ENCODE assay signal across 8 mouse cellular contexts in the genomic region with DNA sequence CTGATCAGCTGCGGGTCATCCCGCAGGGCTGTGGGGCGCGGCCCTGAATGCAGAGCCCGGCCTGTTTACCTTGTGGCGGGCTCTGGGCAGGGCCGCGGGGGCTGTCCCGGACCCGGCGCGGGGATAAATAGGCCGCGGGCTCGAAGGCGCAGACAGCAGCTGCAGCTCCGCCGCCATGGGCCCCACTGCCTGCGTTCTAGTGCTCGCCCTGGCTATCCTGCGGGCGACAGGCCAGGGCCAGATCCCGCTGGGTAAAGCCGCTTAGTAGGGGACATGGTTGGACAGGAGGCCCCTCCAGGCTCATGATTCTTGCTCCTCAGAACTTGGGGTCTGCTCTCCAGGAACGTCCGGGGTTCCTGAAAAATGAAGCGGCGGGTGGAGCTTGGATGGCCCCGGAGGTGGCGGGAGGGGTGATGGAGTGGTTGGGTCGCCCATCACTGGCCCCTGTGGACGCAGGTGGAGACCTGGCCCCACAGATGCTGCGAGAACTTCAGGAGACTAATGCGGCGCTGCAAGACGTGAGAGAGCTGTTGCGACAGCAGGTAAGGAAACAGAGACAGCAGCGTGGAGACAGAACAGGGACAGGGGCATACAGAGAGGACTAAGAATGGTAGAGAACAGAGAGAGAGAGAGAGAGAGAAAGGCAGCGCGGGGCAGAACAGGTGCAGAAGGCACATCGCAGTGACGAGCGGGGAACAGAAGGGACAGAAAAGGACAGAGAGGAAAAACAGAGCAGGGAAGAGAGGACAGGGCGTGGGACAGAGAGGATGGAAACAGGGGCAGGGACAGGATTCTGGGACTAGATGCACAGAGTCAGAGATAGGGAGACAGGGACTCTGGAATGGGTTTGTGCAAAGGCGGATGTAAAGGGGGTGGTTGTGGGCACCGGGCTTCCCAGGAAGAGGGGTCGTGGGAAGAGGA. TPM values are rescaled to one million over a fixed set of nuclear protein-coding genes. Genes with fewer than 3 reads are reported as not detected.
DNase-seq lines count a peak whose midpoint lies in the region; ATAC-seq and TF ChIP-seq lines count a peak whose summit lies in the region.

A gene (plus strand): TSS at position 162 of the 921 bp plus-strand sequence.

- H3K9ac ChIP-seq in heart, embryonic 14.5 days (ENCODE audit: low read length) = peak within 1 kb of the TSS; percentile 16; the same call in 1 of the 2 replicates
- no peak within 1 kb of the TSS for H3K9ac ChIP-seq in forebrain, embryonic 16.5 days (replicated peaks; ENCODE audit: low read depth, low read length)
- no peak within 1 kb of the TSS for H3K9ac ChIP-seq in midbrain, embryonic 12.5 days (replicated peaks)

- H3K4me3 ChIP-seq in heart, embryonic 14.5 days (ENCODE audit: control insufficient read depth in 1 of 2, insufficient read depth in 1 of 2, low read depth in 1 of 2, low read length in 2 of 2) = peak within 1 kb of the TSS; percentile 20 to 32
- peak within 1 kb of the TSS; percentile 37 for H3K4me3 ChIP-seq in bone marrow, adult 2 months (replicated peaks; ENCODE audit: control insufficient read depth, low read depth, low read length)
- H3K4me3 ChIP-seq in forebrain, embryonic 16.5 days (replicated peaks; ENCODE audit: low read length) = peak within 1 kb of the TSS; percentile 33
- H3K4me3 ChIP-seq in midbrain, embryonic 12.5 days = peak within 1 kb of the TSS; percentile 33

- 0 out of 2 replicates have a peak, but pooled peaks cover 2% of the 10 kb centered on the region for H3K9me3 ChIP-seq in heart, embryonic 14.5 days (ENCODE audit: control insufficient read depth, low read length)
- H3K9me3 ChIP-seq in forebrain, embryonic 16.5 days (ENCODE audit: control insufficient read depth, low read length) = no peaks in the 10 kb centered on the region
- H3K9me3 ChIP-seq in midbrain, embryonic 12.5 days = no peaks in the 10 kb centered on the region

- no peak for TF ChIP-seq CTCF in bone marrow, adult 2 months (IDR thresholded peaks at IDR 0.05; ENCODE audit: control insufficient read depth, insufficient read depth, low read length)

- H3K4me1 ChIP-seq in heart, embryonic 14.5 days (ENCODE audit: control insufficient read depth in 2 of 2, insufficient read depth in 2 of 2, low read length in 2 of 2) = peaks cover 15 to 29% of the 10 kb centered on the region in 2 experiments; a peak in 3 of 4 replicates
- no peaks in the 10 kb centered on the region; the same call in 1 of the 2 replicates for H3K4me1 ChIP-seq in bone marrow, adult 2 months (ENCODE audit: control insufficient read depth, insufficient read depth, low read length)
- peaks cover 13% of the 10 kb centered on the region for H3K4me1 ChIP-seq in forebrain, embryonic 16.5 days (replicated peaks; ENCODE audit: control insufficient read depth, insufficient read depth, low read length)
- H3K4me1 ChIP-seq in midbrain, embryonic 12.5 days = peaks cover 17% of the 10 kb centered on the region

- H3K27me3 ChIP-seq in heart, embryonic 14.5 days (ENCODE audit: control insufficient read depth, insufficient read depth, low read length) = peaks cover 67% of the 10 kb centered on the region
- peaks cover 73% of the 10 kb centered on the region for H3K27me3 ChIP-seq in forebrain, embryonic 16.5 days (replicated peaks; ENCODE audit: control insufficient read depth, insufficient read depth, low read length)
- H3K27me3 ChIP-seq in midbrain, embryonic 12.5 days = peaks cover 82% of the 10 kb centered on the region

- ATAC-seq in heart, embryonic 14.5 days (ENCODE audit: insufficient number of reproducible peaks, insufficient read depth, low FRiP score, low read depth) = no peak
- no peak for ATAC-seq in forebrain, embryonic 16.5 days
- ATAC-seq in midbrain, embryonic 12.5 days (ENCODE audit: low FRiP score, low read depth) = no peak

- 5% methylated on average over 47 of the region's 47 CpGs for WGBS in heart, embryonic 14.5 days
- WGBS in bone marrow, adult 2 months = 7% methylated on average over 47 of the region's 47 CpGs
- 3% methylated on average over 47 of the region's 47 CpGs for WGBS in forebrain, embryonic 16.5 days
- WGBS in midbrain, embryonic 12.5 days = 3% methylated on average over 47 of the region's 47 CpGs

- peak within 1 kb of the TSS; percentile 62 for H3K4me2 ChIP-seq in heart, embryonic 14.5 days (ENCODE audit: low read length)
- H3K4me2 ChIP-seq in forebrain, embryonic 16.5 days (ENCODE audit: low read length) = peak within 1 kb of the TSS; percentile 40
- H3K4me2 ChIP-seq in midbrain, embryonic 12.5 days (replicated peaks) = peak within 1 kb of the TSS; percentile 51

- TF ChIP-seq POLR2A in bone marrow, adult 2 months (IDR thresholded peaks at IDR 0.05; ENCODE audit: borderline replicate concordance, control insufficient read depth, low read depth, low read length) = no peak

- no peak for DNase-seq in heart, adult 18-20 months
- DNase-seq in frontal cortex, postnatal 25 days (ENCODE audit: low spot score in 2 of 2) = no peak
- DNase-seq in right cerebral cortex, postnatal 25 days = no peak
- no peak for DNase-seq in ovary, postnatal 14 days (ENCODE audit: low spot score)

- peak within 1 kb of the TSS; percentile 42 to 59; a peak in 2 of 4 replicates for H3K27ac ChIP-seq in heart, embryonic 14.5 days (replicated peaks in 1 of 2; ENCODE audit: control insufficient read depth in 1 of 2, insufficient read depth in 1 of 2, low read depth in 2 of 2, low read length in 2 of 2)
- no peak within 1 kb of the TSS; the same call in 1 of the 2 replicates for H3K27ac ChIP-seq in bone marrow, adult 2 months (ENCODE audit: control insufficient read depth, insufficient read depth, low read depth, low read length, poor library complexity)
- no peak within 1 kb of the TSS for H3K27ac ChIP-seq in forebrain, embryonic 16.5 days (ENCODE audit: low read length)
- H3K27ac ChIP-seq in midbrain, embryonic 12.5 days (replicated peaks) = no peak within 1 kb of the TSS

- no peaks in the 10 kb centered on the region for H3K36me3 ChIP-seq in heart, embryonic 14.5 days (ENCODE audit: control insufficient read depth, insufficient read depth, low read length)
- H3K36me3 ChIP-seq in forebrain, embryonic 16.5 days (ENCODE audit: control insufficient read depth, insufficient read depth) = no peaks in the 10 kb centered on the region
- H3K36me3 ChIP-seq in midbrain, embryonic 12.5 days = no peaks in the 10 kb centered on the region

RNA-seq across cellular contexts. Expression of the gene that starts here (rescaled TPM):
- 3.0 and 4.6 TPM in 2 replicates for polyA plus RNA-seq in heart, embryonic 14.5 days (2014; fragmentation: Nextera tagmentation; extraction: Ambion mirVana)
- 1 to 10 TPM; 5.1 to 6.6 TPM for total RNA-seq in heart, adult 18-20 months (2021)
- 19.6 TPM in 1 of 2 replicates, not detected in the other for polyA plus RNA-seq in bone marrow, adult 2 months (2011; ENCODE audit: insufficient read depth, insufficient read length, low replicate concordance, missing spikeins)
- polyA plus RNA-seq in forebrain, embryonic 16.5 days (2015; fragmentation: Nextera tagmentation; extraction: Ambion mirVana) = 0.51 and 0.75 TPM in 2 replicates
- 0.23 TPM in 1 of 2 replicates, not detected in the other for polyA plus RNA-seq in midbrain, embryonic 12.5 days (2016; fragmentation: Nextera tagmentation; extraction: Ambion mirVana)

Comparison
In these comparisons a context has a peak if more than half of its experiments do, and no peak if none do; other contexts are left out.
1. H3K27ac ChIP-seq: peak in heart, embryonic 14.5 days (2 of 2); none in bone marrow, adult 2 months (single experiment), forebrain, embryonic 16.5 days (single experiment) and midbrain, embryonic 12.5 days (single experiment).
2. Peak in every context shown above with its lines, with median percentiles within 50 percentile points of each other: H3K4me2 ChIP-seq and H3K4me3 ChIP-seq.